Mouse (Mus musculus): ENCODE results near the gene Olfr364-ps1. TPM values are rescaled to one million over a fixed set of nuclear protein-coding genes. Genes with fewer than 3 reads are reported as not detected.

Gene Olfr364-ps1
- not detected for polyA plus RNA-seq (2012; fragmentation: generic; extraction: Trizol)

DNA sequence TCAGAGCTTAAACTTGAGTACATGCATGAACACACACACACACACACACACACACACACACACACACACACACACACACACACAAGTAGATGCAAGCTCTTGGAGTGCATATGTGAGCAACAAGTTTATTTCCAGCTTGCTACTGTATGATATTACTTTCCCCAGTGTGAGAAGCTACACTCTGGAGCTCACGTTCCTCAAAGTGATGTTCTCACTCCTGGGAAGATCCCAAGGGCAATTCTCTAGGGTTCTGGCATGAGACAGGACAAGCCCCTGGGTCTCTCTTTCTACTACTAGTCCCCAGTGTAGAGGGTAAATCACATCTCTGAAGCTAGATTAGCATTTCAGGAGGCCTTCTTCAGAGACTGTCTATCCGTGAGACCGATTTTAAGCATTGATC is at the start of gene Olfr364-ps1:
Olfr364-ps1 (plus strand) TSS at position 301 of the 400 bp plus-strand sequence.

DNA sequence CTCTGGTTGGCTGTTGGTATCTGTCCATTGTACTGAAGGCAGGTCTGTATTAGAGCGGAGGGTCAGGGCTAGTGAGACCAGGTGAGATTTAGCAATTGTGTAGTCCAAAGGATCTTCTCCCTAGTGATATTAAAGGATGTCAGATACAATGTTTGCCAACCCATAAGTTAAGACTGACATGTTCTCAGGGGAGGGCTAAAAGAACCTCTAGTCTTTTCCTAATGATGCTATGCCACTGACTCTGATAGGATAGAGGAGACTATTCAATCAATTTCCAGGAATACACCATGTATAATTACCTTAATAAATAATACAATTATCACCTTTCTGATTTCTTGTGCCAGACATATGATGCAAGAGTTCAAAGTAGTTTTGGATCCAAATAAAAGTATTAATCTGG is 21.3 kb upstream of the Olfr364-ps1 start, which contains the start of gene Olfr362:
Olfr362 (minus strand) TSS at position 101 of the 400 bp plus-strand sequence.

DNA sequence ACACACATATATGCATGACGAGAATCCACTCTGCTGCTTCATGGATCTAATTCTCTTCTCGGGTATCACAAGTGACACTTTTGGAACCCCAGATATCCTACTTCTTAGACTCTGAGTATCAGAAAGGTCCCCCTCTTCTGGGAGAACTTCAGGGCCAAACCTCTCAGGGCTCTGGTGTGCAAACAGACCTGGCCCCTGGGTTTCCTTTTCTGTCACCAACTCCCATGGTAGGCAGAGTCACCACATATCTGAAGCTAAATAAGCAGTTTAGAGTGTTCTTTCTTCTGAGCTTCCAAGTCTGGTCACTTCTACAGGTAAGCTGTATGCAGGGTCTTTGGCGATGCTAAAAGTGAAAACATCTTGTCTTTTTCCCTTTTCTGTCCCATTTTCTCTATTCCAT is 48.8 kb downstream of the Olfr364-ps1 start, which contains the start of gene Olfr365:
Olfr365 (plus strand) TSS at position 301 of the 400 bp plus-strand sequence.

Other genes with a start within 250 kb of the Olfr364-ps1 start
- not detected for gene Olfr353, start 246.4 kb upstream of the Olfr364-ps1 start, polyA plus RNA-seq (2012; fragmentation: generic; extraction: Trizol)
- gene Olfr354, start 233.6 kb upstream of the Olfr364-ps1 start, polyA plus RNA-seq (2012; fragmentation: generic; extraction: Trizol), result not detected
- gene Olfr355, start 210.4 kb upstream of the Olfr364-ps1 start, polyA plus RNA-seq (2012; fragmentation: generic; extraction: Trizol), result not detected
- gene Olfr356, start 202.2 kb upstream of the Olfr364-ps1 start, polyA plus RNA-seq (2012; fragmentation: generic; extraction: Trizol), result not detected
- gene Olfr357, start 145.5 kb upstream of the Olfr364-ps1 start, polyA plus RNA-seq (2012; fragmentation: generic; extraction: Trizol), result not detected
- gene Olfr358, start 130.0 kb upstream of the Olfr364-ps1 start, polyA plus RNA-seq (2012; fragmentation: generic; extraction: Trizol), result not detected
- not detected for gene Olfr360, start 73.6 kb upstream of the Olfr364-ps1 start, polyA plus RNA-seq (2012; fragmentation: generic; extraction: Trizol)
- not detected for gene Olfr361, start 50.0 kb upstream of the Olfr364-ps1 start, polyA plus RNA-seq (2012; fragmentation: generic; extraction: Trizol)
- not detected for gene Olfr362, start 21.4 kb upstream of the Olfr364-ps1 start, polyA plus RNA-seq (2012; fragmentation: generic; extraction: Trizol)
- not detected for gene Olfr365, start 48.9 kb downstream of the Olfr364-ps1 start, polyA plus RNA-seq (2012; fragmentation: generic; extraction: Trizol)
- not detected for gene Olfr366, start 72.3 kb downstream of the Olfr364-ps1 start, polyA plus RNA-seq (2012; fragmentation: generic; extraction: Trizol)
- gene Olfr368, start 187.2 kb downstream of the Olfr364-ps1 start, polyA plus RNA-seq (2012; fragmentation: generic; extraction: Trizol), result not detected
- 1 to 10 TPM in 1 of 2 experiments, under 1 TPM in 1; 0.54 to 7.2 TPM for gene Pdcl, start 220.0 kb downstream of the Olfr364-ps1 start, polyA plus RNA-seq (2012; fragmentation: generic; extraction: Trizol)